Mouse (Mus musculus) ES-E14 (cell line): ENCODE measurements around the gene Hydin. TPM values are rescaled to one million over a fixed set of nuclear protein-coding genes. Genes with fewer than 3 reads are reported as not detected.
A peak's percentile ranks its signal among the peaks of the same experiment; 100 is the strongest.

Experiments
- DNase-seq: peaks from one replicate; pipeline ENCODE4 v3.0.0-alpha.2; 2013; ENCODE audit warnings: low read depth, low spot score
- H3K27ac ChIP-seq: 2 replicates; pipeline ENCODE4 v1.5.1; 2012; ENCODE audit warnings: low read depth, mild to moderate bottlenecking, low read length, moderate library complexity, mixed read lengths; ENCODE audit not compliant: poor library complexity, insufficient read depth, severe bottlenecking
- H3K36me3 ChIP-seq: 2 replicates; pipeline ENCODE4 v1.6.1; 2012; ENCODE audit warnings: mild to moderate bottlenecking, low read length, moderate library complexity, mixed read lengths; ENCODE audit not compliant: control insufficient read depth, poor library complexity, insufficient read depth, severe bottlenecking
- H3K4me1 ChIP-seq, 2 experiments: fragments of 150-350 bp in 1 of 2; sonication (generic) in 1 of 2; 2 replicates each; pipeline ENCODE4 v1.6.1; 2012; ENCODE audit warnings: low read length in 2 of 2, mild to moderate bottlenecking in 1 of 2, mixed read lengths in 1 of 2; ENCODE audit not compliant: control insufficient read depth in 2 of 2, insufficient read depth in 2 of 2, poor library complexity in 1 of 2
- H3K4me3 ChIP-seq, 2 experiments: fragments of 150-350 bp in 1 of 2; sonication (generic) in 1 of 2; 2 replicates each; pipeline ENCODE4 v1.5.1; 2012; ENCODE audit warnings: low read length in 2 of 2, low read depth in 1 of 2, mild to moderate bottlenecking in 1 of 2, mixed read lengths in 1 of 2; ENCODE audit not compliant: insufficient read depth in 1 of 2, poor library complexity in 1 of 2, severe bottlenecking in 1 of 2
- H3K9ac ChIP-seq: 2 replicates; pipeline ENCODE4 v1.6.1; 2012; ENCODE audit warnings: low read depth, mild to moderate bottlenecking, low read length, mixed read lengths; ENCODE audit not compliant: poor library complexity, insufficient read depth, severe bottlenecking
- H3K9me3 ChIP-seq: fragments of 150-350 bp; sonication (generic); 2 replicates; pipeline ENCODE4 v1.6.1; 2012; ENCODE audit warnings: low read depth, mild to moderate bottlenecking, low read length; ENCODE audit not compliant: control insufficient read depth, insufficient read depth
- CHD2 ChIP-seq: IDR thresholded peaks from 2 replicates; pipeline ENCODE4 v1.6.1; 2014; ENCODE audit warnings: mild to moderate bottlenecking, low read depth, low read length, inconsistent platforms
- HCFC1 ChIP-seq: IDR thresholded peaks from 2 replicates; pipeline ENCODE4 v1.6.1; 2012; ENCODE audit warnings: low read length, inconsistent platforms, borderline replicate concordance; ENCODE audit not compliant: insufficient read depth
- MAFK ChIP-seq: IDR thresholded peaks from 2 replicates; pipeline ENCODE4 v1.6.1; 2014; ENCODE audit warnings: mild to moderate bottlenecking, low read depth, low read length, inconsistent platforms; ENCODE audit not compliant: insufficient read depth
- ZC3H11A ChIP-seq: IDR thresholded peaks from 2 replicates; pipeline ENCODE4 v1.6.1; 2012; ENCODE audit warnings: low read depth, mild to moderate bottlenecking, inconsistent platforms, low read length, borderline replicate concordance
- ZNF384 ChIP-seq: IDR thresholded peaks from 2 replicates; pipeline ENCODE4 v1.6.1; 2012; ENCODE audit warnings: low read depth, low read length, inconsistent platforms
- in situ Hi-C, 2 experiments: fragments of 600-800 bp; cut with MboI; formaldehyde crosslinking; loops; one replicate each; pipeline ENCODE4 v1.15.1; 2025; ENCODE audit warnings: low sequenced_read_pairs in 2 of 2, inconsistent platforms in 1 of 2; ENCODE audit not compliant: unreplicated experiment in 2 of 2
- total RNA-seq: library from RNA; depleted of rRNA; stranded (reverse); fragments of 300-350 nt; gene quantifications from 2 replicates; pipeline ENCODE4 v1.2.3, GENCODE M21; 2012

Hydin gene
- total RNA-seq, 1 experiment, result 1.0 TPM

DNA sequence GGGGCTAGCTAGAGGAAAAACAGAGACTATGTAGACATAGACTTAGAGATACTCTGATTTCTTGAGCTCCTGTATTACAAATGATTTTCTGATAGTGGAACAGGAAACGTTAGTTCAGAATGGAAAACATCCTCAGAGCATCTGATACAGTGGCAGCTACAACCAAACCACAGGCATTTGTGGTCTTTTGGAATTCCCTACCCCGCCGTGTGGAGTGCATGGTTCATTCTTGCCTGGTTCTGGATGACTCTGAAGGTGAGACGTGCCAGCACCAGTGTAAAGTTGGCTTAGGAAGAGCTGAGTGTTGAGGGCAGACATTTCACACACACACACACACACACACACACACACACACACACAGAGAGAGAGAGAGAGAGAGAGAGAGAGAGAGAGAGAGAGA lies 12.8 kb upstream of the Hydin start:
- H3K36me3 ChIP-seq, result no peaks in the 10 kb centered on the region
- no peak overlapping the region for H3K4me3 ChIP-seq
- no peaks in the 10 kb centered on the region for H3K9me3 ChIP-seq
- no peak for DNase-seq
- in situ Hi-C loops, result no loop called here
- H3K9ac ChIP-seq, result no peak overlapping the region
- H3K27ac ChIP-seq, result no peak overlapping the region
- no peaks in the 10 kb centered on the region for H3K4me1 ChIP-seq
- TF ChIP-seq ZNF384 (no peak), ZC3H11A (no peak), HCFC1 (no peak), MAFK (no peak), CHD2 (no peak)

DNA sequence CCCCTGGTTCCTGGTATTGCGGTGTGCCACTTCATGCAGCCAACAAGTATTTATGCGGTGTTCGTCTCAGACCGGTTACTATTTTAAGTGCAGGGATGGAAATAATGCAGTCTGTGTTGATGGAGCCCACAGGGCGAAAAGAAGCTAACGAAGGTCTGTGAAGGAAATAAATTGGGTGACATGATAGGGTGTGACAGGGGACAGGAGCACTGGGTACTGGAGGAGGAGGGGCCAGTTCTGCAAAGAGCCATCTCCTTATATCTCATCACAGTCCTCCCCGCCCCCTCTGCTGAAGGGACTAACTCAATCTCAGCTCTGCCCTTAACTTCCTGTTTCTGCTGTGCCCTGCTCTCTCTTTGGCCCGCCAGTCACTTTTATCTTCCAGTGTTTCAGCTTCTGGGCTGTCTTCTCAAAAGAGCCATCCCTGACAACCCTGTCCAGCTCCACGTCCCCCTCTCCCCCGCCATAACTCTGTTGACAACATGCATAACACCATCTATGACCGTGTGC lies 926 bp upstream of the Hydin start:
- no peaks in the 10 kb centered on the region for H3K36me3 ChIP-seq
- in situ Hi-C loops, result no loop called here
- H3K9me3 ChIP-seq, result no peaks in the 10 kb centered on the region
- DNase-seq, result no peak
- no peak for TF ChIP-seq MAFK
- TF ChIP-seq CHD2, result no peak
- no peak for TF ChIP-seq ZNF384
- no peak for TF ChIP-seq ZC3H11A
- TF ChIP-seq HCFC1, result no peak
- no peak overlapping the region for H3K9ac ChIP-seq
- no peaks in the 10 kb centered on the region for H3K4me1 ChIP-seq
- no peak overlapping the region for H3K27ac ChIP-seq
- H3K4me3 ChIP-seq, result no peak overlapping the region

DNA sequence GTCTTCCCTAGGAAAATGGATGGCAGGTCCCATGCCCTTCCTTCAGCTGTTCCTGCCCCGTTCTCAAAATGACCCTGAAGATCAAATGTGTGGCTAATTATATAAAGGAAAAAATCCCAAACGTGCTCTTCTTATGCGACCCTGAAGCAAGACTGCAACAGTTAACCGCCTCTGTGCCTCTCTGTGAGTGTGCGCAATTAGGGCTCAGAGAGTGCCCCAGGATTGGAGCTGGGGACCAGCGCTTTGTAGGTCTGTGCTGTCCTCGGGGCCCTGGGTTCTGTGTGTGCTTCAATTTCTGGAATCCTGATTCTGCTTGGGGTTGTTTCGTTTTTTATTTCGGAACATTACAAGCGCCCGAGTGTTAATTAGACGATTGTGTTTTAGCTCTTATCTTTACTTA lies 491 bp downstream of the Hydin start:
- DNase-seq, result no peak
- H3K36me3 ChIP-seq, result no peaks in the 10 kb centered on the region
- in situ Hi-C loops, result no loop called here
- no peaks in the 10 kb centered on the region for H3K4me1 ChIP-seq
- H3K4me3 ChIP-seq, result peak overlapping the region; percentile 58 to 67
- peak overlapping the region; percentile 74 for H3K9ac ChIP-seq
- H3K9me3 ChIP-seq, result no peaks in the 10 kb centered on the region
- no peak for TF ChIP-seq CHD2
- TF ChIP-seq ZC3H11A, result no peak
- TF ChIP-seq MAFK, result no peak
- TF ChIP-seq HCFC1, result no peak
- no peak for TF ChIP-seq ZNF384
- H3K27ac ChIP-seq, result no peak overlapping the region

DNA sequence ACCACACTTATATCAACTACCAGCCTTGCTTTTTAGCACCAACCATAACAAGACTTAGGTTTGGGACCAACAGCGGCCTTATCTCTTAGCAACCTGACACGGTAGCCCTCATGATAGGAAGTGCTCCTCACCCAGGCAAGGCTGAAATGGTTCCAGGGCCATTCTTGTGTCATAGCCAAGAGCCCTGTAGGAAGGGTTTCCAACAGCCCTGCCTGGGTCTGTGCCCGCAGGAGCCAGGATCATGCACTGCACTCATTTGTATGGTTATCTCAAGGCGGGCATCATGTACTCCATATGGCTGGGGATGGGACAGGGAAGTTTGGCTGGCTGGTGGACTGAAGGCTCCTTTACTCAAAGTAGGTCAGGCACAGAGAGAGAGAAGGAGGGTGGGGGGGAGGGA lies 3.9 kb downstream of the Hydin start:
- H3K4me3 ChIP-seq, result no peak overlapping the region
- H3K9ac ChIP-seq, result no peak overlapping the region
- no peak overlapping the region; the same call in 1 of the 2 replicates for H3K27ac ChIP-seq
- DNase-seq, result no peak
- H3K4me1 ChIP-seq, result peaks cover 0 to 2% of the 10 kb centered on the region in 2 experiments; a peak in 1 of 4 replicates
- no peak for TF ChIP-seq CHD2
- TF ChIP-seq ZC3H11A, result no peak
- TF ChIP-seq ZNF384, result no peak
- no peak for TF ChIP-seq MAFK
- TF ChIP-seq HCFC1, result no peak
- no peaks in the 10 kb centered on the region for H3K36me3 ChIP-seq
- H3K9me3 ChIP-seq, result no peaks in the 10 kb centered on the region
- in situ Hi-C loops, result no loop called here

DNA sequence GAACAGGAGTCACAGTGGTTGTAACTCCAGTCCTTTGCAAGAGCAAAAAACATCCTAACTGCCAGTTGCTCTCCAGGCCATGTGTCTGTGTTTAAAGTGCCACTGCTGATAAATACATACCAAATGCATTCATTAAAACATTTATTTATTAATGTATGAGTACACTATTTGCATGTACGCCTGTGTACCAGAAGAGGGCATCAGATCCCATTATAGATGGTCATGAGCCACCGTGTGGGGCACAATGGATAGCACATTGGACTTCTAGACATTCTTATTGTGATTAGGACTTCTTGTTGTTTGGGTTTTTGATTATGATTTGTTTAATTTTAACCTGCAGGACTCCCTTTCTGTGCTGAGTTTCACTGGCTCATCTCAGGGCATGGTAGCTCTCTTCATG lies 6.6 kb downstream of the Hydin start:
- no peak for DNase-seq
- Histone ChIP-seq H3K27ac (no peak overlapping the region), H3K4me1 (peaks cover 0 to 2% of the 10 kb centered on the region in 2 experiments; a peak in 1 of 4 replicates), H3K9me3 (no peaks in the 10 kb centered on the region), H3K9ac (no peak overlapping the region), H3K36me3 (no peaks in the 10 kb centered on the region), H3K4me3 (no peak overlapping the region)
- TF ChIP-seq ZNF384, result no peak
- TF ChIP-seq ZC3H11A, result 0 out of 2 replicates have a peak, but pooled peaks have one; percentile 9
- no peak for TF ChIP-seq MAFK
- TF ChIP-seq HCFC1, result no peak
- in situ Hi-C loops, result no loop called here
